In genomic region chr19:8989567-8990431, GRCm38 (mm10) we compare ENCODE assay signal across 8 mouse cellular contexts. TPM values are rescaled to one million over a fixed set of nuclear protein-coding genes. Genes with fewer than 3 reads are reported as not detected.
DNase-seq lines count a peak whose midpoint lies in the region; ATAC-seq and TF ChIP-seq lines count a peak whose summit lies in the region.

No protein-coding gene starts in this region.

- H3K9me3 ChIP-seq in intestine, embryonic 16.5 days (ENCODE audit: control insufficient read depth, low read length): no peaks in the 10 kb centered on the region

- peak overlapping the region; percentile 92 for H3K9ac ChIP-seq in intestine, embryonic 16.5 days (ENCODE audit: low read depth, low read length)

- peak; percentile 19 for ATAC-seq in granulocyte monocyte progenitor cell, adult 5-6 weeks (replicated peaks; ENCODE audit: poor library complexity, severe bottlenecking)
- ATAC-seq in intestine, embryonic 16.5 days: peak; percentile 65
- peak; percentile 42; the same call in 1 of the 2 replicates for ATAC-seq in neutrophil, adult 5-6 weeks (ENCODE audit: extremely low read depth, insufficient number of reproducible peaks, low FRiP score, poor library complexity, severe bottlenecking)

- no peak overlapping the region for H3K27ac ChIP-seq in cerebellum, adult 2 months (ENCODE audit: insufficient read depth, low read length)
- H3K27ac ChIP-seq in brown adipose tissue, adult 24 weeks (replicated peaks; ENCODE audit: low read depth, low read length): peak overlapping the region; percentile 95
- H3K27ac ChIP-seq in intestine, embryonic 16.5 days (ENCODE audit: low read length): peak overlapping the region; percentile 97

- no peaks in the 10 kb centered on the region for H3K27me3 ChIP-seq in cerebellum, adult 2 months (ENCODE audit: control insufficient read depth, insufficient read depth, low read length)
- no peaks in the 10 kb centered on the region for H3K27me3 ChIP-seq in intestine, embryonic 16.5 days (replicated peaks; ENCODE audit: control insufficient read depth, insufficient read depth, low read length)

- DNase-seq in cerebellum, adult 2 months: no peak
- no peak for DNase-seq in cerebellum, adult 8-10 months
- DNase-seq in lung, adult 2 months: peak; percentile 89
- DNase-seq in yolk sac, embryonic 10.5 days (ENCODE audit: low spot score): peak; percentile 88

- peak overlapping the region; percentile 39 for H3K4me3 ChIP-seq in cerebellum, adult 2 months (replicated peaks; ENCODE audit: insufficient read depth, low read depth, low read length)
- peak overlapping the region; percentile 92 for H3K4me3 ChIP-seq in brown adipose tissue, adult 24 weeks (ENCODE audit: insufficient read depth, low read depth, low read length)
- peak overlapping the region; percentile 80 for H3K4me3 ChIP-seq in intestine, embryonic 16.5 days (ENCODE audit: low read length)
- peak overlapping the region; percentile 76 for H3K4me3 ChIP-seq in lung, adult 2 months (replicated peaks; ENCODE audit: extremely low read depth, low read depth, low read length)

- H3K36me3 ChIP-seq in intestine, embryonic 16.5 days (ENCODE audit: control insufficient read depth, insufficient read depth, low read length): no peaks in the 10 kb centered on the region

- TF ChIP-seq CTCF in cerebellum, adult 2 months (IDR thresholded peaks at IDR 0.05; ENCODE audit: borderline replicate concordance, insufficient read depth, low read depth, low read length): no peak
- no peak for TF ChIP-seq CTCF in lung, adult 2 months (IDR thresholded peaks at IDR 0.05; ENCODE audit: insufficient read depth, low read length)

- peak overlapping the region; percentile 84 for H3K4me2 ChIP-seq in intestine, embryonic 16.5 days (ENCODE audit: low read depth, low read length)

- no peaks in the 10 kb centered on the region for H3K4me1 ChIP-seq in cerebellum, adult 2 months (ENCODE audit: control insufficient read depth, insufficient read depth, low read length)
- H3K4me1 ChIP-seq in brown adipose tissue, adult 24 weeks (ENCODE audit: control insufficient read depth, insufficient read depth, insufficient read length, low read length): peaks cover 10% of the 10 kb centered on the region
- H3K4me1 ChIP-seq in intestine, embryonic 16.5 days (ENCODE audit: control insufficient read depth, insufficient read depth, low read length): peaks cover 50% of the 10 kb centered on the region
- peaks cover 23% of the 10 kb centered on the region for H3K4me1 ChIP-seq in lung, adult 2 months (ENCODE audit: control insufficient read depth, insufficient read depth, low read length)

- no peak for TF ChIP-seq POLR2A in cerebellum, adult 2 months (IDR thresholded peaks at IDR 0.05; ENCODE audit: borderline replicate concordance, insufficient read depth, low read length)
- TF ChIP-seq POLR2A in lung, adult 2 months (IDR thresholded peaks at IDR 0.05; ENCODE audit: borderline replicate concordance, extremely low read depth, low read depth, low read length): peak; percentile 50; the same call in 1 of the 2 replicates

- under 1% methylated on average over 53 of the region's 53 CpGs for WGBS in cerebellum, adult 2 months
- under 1% methylated on average over 47 of the region's 53 CpGs for WGBS in intestine, embryonic 16.5 days
- under 1% methylated on average over 52 of the region's 53 CpGs for WGBS in lung, adult 2 months

RNA-seq across cellular contexts. Expression of gene Ahnak, which starts 0.7 kb away (rescaled TPM):
- polyA plus RNA-seq in cerebellum, adult 2 months (2012; rRNA removed): 5.3 and 5.8 TPM in 2 replicates
- polyA plus RNA-seq in brown adipose tissue, adult 24 weeks (2012; ENCODE audit: insufficient read depth, insufficient read length, missing spikeins): 133 and 177 TPM in 2 replicates
- 5.8 and 12.1 TPM in 2 replicates for total RNA-seq in granulocyte monocyte progenitor cell, adult 5-6 weeks (2014; fragmentation: Nextera tagmentation)
- 14.1 and 14.8 TPM in 2 replicates for total RNA-seq in granulocyte monocyte progenitor cell, adult 5-6 weeks (2017)
- 16.5 and 20.8 TPM in 2 replicates for polyA plus RNA-seq in intestine, embryonic 16.5 days (2015; fragmentation: Nextera tagmentation; extraction: Ambion mirVana)
- polyA plus RNA-seq in lung, adult 2 months (2012; rRNA removed): 56.3 and 84.7 TPM in 2 replicates
- 181 and 193 TPM in 2 replicates for total RNA-seq in neutrophil, adult 5-6 weeks (2017)

RNA-seq across cellular contexts. Expression of gene Eef1g, which starts 23.0 kb away (rescaled TPM):
- polyA plus RNA-seq in cerebellum, adult 2 months (2012; rRNA removed): 263 and 281 TPM in 2 replicates
- polyA plus RNA-seq in brown adipose tissue, adult 24 weeks (2012; ENCODE audit: insufficient read depth, insufficient read length, missing spikeins): 134 and 135 TPM in 2 replicates
- total RNA-seq in granulocyte monocyte progenitor cell, adult 5-6 weeks (2014; fragmentation: Nextera tagmentation): 1,036 and 1,157 TPM in 2 replicates
- 748 and 899 TPM in 2 replicates for total RNA-seq in granulocyte monocyte progenitor cell, adult 5-6 weeks (2017)
- polyA plus RNA-seq in intestine, embryonic 16.5 days (2015; fragmentation: Nextera tagmentation; extraction: Ambion mirVana): 392 and 445 TPM in 2 replicates
- polyA plus RNA-seq in lung, adult 2 months (2012; rRNA removed): 121 and 206 TPM in 2 replicates
- total RNA-seq in neutrophil, adult 5-6 weeks (2017): 345 and 391 TPM in 2 replicates

RNA-seq across cellular contexts. Expression of gene Tut1, which starts 36.2 kb away (rescaled TPM):
- polyA plus RNA-seq in cerebellum, adult 2 months (2012; rRNA removed): 20.5 and 20.8 TPM in 2 replicates
- 6.9 and 7.5 TPM in 2 replicates for polyA plus RNA-seq in brown adipose tissue, adult 24 weeks (2012; ENCODE audit: insufficient read depth, insufficient read length, missing spikeins)
- total RNA-seq in granulocyte monocyte progenitor cell, adult 5-6 weeks (2014; fragmentation: Nextera tagmentation): 17.8 and 28.9 TPM in 2 replicates
- 14.5 and 21.8 TPM in 2 replicates for total RNA-seq in granulocyte monocyte progenitor cell, adult 5-6 weeks (2017)
- polyA plus RNA-seq in intestine, embryonic 16.5 days (2015; fragmentation: Nextera tagmentation; extraction: Ambion mirVana): 30.1 and 31.7 TPM in 2 replicates
- polyA plus RNA-seq in lung, adult 2 months (2012; rRNA removed): 14.9 and 17.9 TPM in 2 replicates
- total RNA-seq in neutrophil, adult 5-6 weeks (2017): 25.9 and 29.6 TPM in 2 replicates

RNA-seq across cellular contexts. Expression of gene Mta2, which starts 48.1 kb away (rescaled TPM):
- 30.9 and 33.9 TPM in 2 replicates for polyA plus RNA-seq in cerebellum, adult 2 months (2012; rRNA removed)
- polyA plus RNA-seq in brown adipose tissue, adult 24 weeks (2012; ENCODE audit: insufficient read depth, insufficient read length, missing spikeins): 28.2 and 30.6 TPM in 2 replicates
- total RNA-seq in granulocyte monocyte progenitor cell, adult 5-6 weeks (2014; fragmentation: Nextera tagmentation): 115 and 125 TPM in 2 replicates
- total RNA-seq in granulocyte monocyte progenitor cell, adult 5-6 weeks (2017): 120 and 123 TPM in 2 replicates
- 119 and 130 TPM in 2 replicates for polyA plus RNA-seq in intestine, embryonic 16.5 days (2015; fragmentation: Nextera tagmentation; extraction: Ambion mirVana)
- 20.0 and 26.9 TPM in 2 replicates for polyA plus RNA-seq in lung, adult 2 months (2012; rRNA removed)
- total RNA-seq in neutrophil, adult 5-6 weeks (2017): 165 and 169 TPM in 2 replicates

Comparison
In these comparisons a context has a peak if more than half of its experiments do, and no peak if none do; other contexts are left out.
1. DNase-seq: peak in lung, adult 2 months (single experiment) and yolk sac, embryonic 10.5 days (single experiment); none in cerebellum, adult 2 months (0 of 2) and cerebellum, adult 8-10 months (single experiment).
2. H3K4me3 ChIP-seq: peak in every context shown above with its lines; median percentile 92 in brown adipose tissue, adult 24 weeks; 80 in intestine, embryonic 16.5 days; 76 in lung, adult 2 months; 39 in cerebellum, adult 2 months.
3. Peak in every context shown above with its lines, with median percentiles within 50 percentile points of each other: ATAC-seq.